Mouse (Mus musculus) thymus, adult 2 months (tissue): ENCODE data around the gene Fgfr2. TPM values are rescaled to one million over a fixed set of nuclear protein-coding genes. Genes with fewer than 3 reads are reported as not detected.

Experiments
- DNase-seq: peaks from one replicate; pipeline ENCODE4 v3.0.0; 2021
- H3K27ac ChIP-seq: fragments of 200-500 bp; 2 replicates; pipeline ENCODE4 v1.5.1; 2012; ENCODE audit warnings: low read length, control low read depth; ENCODE audit not compliant: control insufficient read depth, insufficient read depth
- H3K27me3 ChIP-seq: fragments of 200-500 bp; 2 replicates; pipeline ENCODE4 v1.6.1; 2012; ENCODE audit warnings: mild to moderate bottlenecking, low read length, moderate library complexity, mixed read lengths; ENCODE audit not compliant: control insufficient read depth, insufficient read depth
- H3K36me3 ChIP-seq: fragments of 200-500 bp; 2 replicates; pipeline ENCODE4 v1.6.1; 2012; ENCODE audit warnings: mild to moderate bottlenecking, low read length, moderate library complexity; ENCODE audit not compliant: control insufficient read depth, insufficient read depth
- H3K4me1 ChIP-seq: fragments of 200-500 bp; replicated peaks from 2 replicates; pipeline ENCODE4 v1.6.1; 2012; ENCODE audit warnings: low read length; ENCODE audit not compliant: control insufficient read depth, insufficient read depth
- H3K4me3 ChIP-seq: fragments of 200-500 bp; 2 replicates; pipeline ENCODE4 v1.5.1; 2012; ENCODE audit warnings: mild to moderate bottlenecking, low read length, control low read depth, moderate library complexity; ENCODE audit not compliant: control insufficient read depth, insufficient read depth
- CTCF ChIP-seq: fragments of 200-500 bp; IDR thresholded peaks from 2 replicates; pipeline ENCODE4 v1.5.1; 2012; ENCODE audit warnings: mild to moderate bottlenecking, control low read depth, low read length, moderate library complexity, borderline replicate concordance; ENCODE audit not compliant: control insufficient read depth, poor library complexity, insufficient read depth; ENCODE audit errors: extremely low read depth
- POLR2A ChIP-seq: fragments of 200-500 bp; IDR thresholded peaks from 2 replicates; pipeline ENCODE4 v1.6.1; 2012; ENCODE audit warnings: mild to moderate bottlenecking, low read length, control low read depth, moderate library complexity; ENCODE audit not compliant: control insufficient read depth, poor library complexity, insufficient read depth; ENCODE audit errors: extremely low read depth
- WGBS: fragments of 180-500 bp; shearing (Covaris S2); methylation state at CpG from one replicate; pipeline ENCODE4 v1.1.7; 2018; 5-methylcytosine and 5-hydroxymethylcytosine counted together
- polyA plus RNA-seq: library from polyadenylated mRNA; depleted of rRNA; stranded (reverse); fragments of >200 nt; gene quantifications from 2 replicates; pipeline ENCODE4 v1.2.3, GENCODE M21; 2012

Gene Fgfr2
- polyA plus RNA-seq, 1 experiment, result 12.1 TPM

DNA sequence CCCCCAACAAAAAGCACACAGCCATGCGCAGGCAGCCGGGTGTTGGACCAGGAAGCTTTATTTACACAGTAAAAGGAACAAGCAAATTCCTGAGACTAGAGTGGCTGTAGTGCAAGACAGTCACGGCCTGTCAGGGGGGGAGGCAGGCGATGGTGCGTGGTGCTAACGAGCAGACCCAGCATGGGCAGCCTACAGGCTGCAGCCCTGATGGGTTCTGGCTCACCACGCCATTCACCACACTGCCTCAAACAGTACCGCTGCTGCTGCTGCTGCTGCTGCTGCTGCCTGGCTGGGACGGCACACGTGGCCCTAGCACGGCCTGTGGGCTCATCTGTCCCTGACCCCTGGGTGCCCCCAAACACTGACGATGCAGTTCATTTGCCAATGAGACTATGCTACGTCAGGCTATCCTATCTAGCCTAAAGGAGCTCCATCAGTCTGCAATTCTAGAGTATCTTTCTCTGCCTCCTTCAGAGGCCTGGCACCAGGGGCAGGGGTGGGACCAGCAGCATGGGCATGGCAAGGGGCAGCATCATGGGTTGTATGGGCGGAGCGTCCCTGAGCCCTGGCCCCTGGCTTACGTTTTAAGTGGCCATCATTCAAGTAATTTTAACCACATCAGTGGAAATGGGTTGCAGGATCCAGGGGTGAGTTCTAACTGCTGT is 411.0 kb downstream of the Fgfr2 start:
- DNase-seq, result no peak
- H3K4me3 ChIP-seq, result no peak overlapping the region
- peaks cover 8% of the 10 kb centered on the region; the same call in 1 of the 2 replicates for H3K4me1 ChIP-seq
- H3K27me3 ChIP-seq, result no peaks in the 10 kb centered on the region
- no peak overlapping the region for H3K27ac ChIP-seq
- TF ChIP-seq POLR2A (no peak), CTCF (no peak)
- 84% methylated on average over 16 of the region's 16 CpGs for WGBS
- peaks cover 21% of the 10 kb centered on the region for H3K36me3 ChIP-seq

DNA sequence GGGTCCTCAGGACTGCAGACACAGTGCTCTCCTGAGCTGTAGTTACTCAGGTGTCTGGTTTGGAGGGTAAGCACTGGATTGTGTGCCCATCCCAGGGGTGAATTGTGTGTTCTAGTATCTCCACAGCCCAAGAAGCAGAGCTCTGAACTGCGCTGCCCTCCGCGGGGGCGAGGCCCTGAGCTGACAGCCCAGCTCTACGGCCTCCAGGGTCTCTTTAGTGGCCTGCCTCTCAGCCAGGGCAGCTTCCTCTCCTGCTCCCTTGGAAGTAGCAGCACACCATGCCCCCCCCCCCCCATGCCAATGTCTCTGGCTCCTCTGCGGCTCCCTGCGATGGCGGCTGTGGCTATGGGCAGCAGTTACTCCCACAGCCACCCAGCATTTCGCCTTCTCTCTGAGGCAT is 411.6 kb downstream of the Fgfr2 start:
- Histone ChIP-seq H3K4me1 (peaks cover 8% of the 10 kb centered on the region; the same call in 1 of the 2 replicates), H3K36me3 (peaks cover 21% of the 10 kb centered on the region), H3K4me3 (no peak overlapping the region), H3K27ac (no peak overlapping the region), H3K27me3 (no peaks in the 10 kb centered on the region)
- 97% methylated on average over 9 of the region's 9 CpGs for whole genome bisulfite sequencing
- DNase-seq, result no peak
- TF ChIP-seq CTCF, result no peak
- TF ChIP-seq POLR2A, result no peak

DNA sequence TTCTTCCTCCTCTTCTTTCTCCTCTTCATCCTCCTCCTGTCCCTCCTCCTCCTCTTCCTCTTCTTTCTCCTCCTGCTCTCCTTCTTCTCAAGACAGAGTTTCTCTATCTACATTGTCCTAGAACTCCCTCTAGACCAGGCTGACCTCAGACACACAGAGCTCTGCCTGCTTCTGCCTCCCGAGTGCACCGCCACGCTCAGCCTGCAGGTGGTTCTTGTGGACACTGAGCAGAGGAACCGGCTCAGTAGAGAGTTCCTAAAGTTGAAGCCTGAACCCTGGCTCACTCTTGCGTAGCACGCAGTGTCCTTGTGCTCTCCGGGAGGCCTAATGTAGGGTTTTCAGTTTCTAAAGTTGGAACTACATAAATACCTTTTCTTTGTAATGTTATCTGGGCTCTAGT is 418.0 kb downstream of the Fgfr2 start:
- no peaks in the 10 kb centered on the region for H3K36me3 ChIP-seq
- H3K27me3 ChIP-seq, result no peaks in the 10 kb centered on the region
- WGBS, result 88% methylated on average over 7 of the region's 7 CpGs
- H3K4me1 ChIP-seq, result peaks cover 2% of the 10 kb centered on the region
- no peak overlapping the region for H3K4me3 ChIP-seq
- TF ChIP-seq CTCF (no peak), POLR2A (no peak)
- H3K27ac ChIP-seq, result no peak overlapping the region
- DNase-seq, result peak; percentile 50

DNA sequence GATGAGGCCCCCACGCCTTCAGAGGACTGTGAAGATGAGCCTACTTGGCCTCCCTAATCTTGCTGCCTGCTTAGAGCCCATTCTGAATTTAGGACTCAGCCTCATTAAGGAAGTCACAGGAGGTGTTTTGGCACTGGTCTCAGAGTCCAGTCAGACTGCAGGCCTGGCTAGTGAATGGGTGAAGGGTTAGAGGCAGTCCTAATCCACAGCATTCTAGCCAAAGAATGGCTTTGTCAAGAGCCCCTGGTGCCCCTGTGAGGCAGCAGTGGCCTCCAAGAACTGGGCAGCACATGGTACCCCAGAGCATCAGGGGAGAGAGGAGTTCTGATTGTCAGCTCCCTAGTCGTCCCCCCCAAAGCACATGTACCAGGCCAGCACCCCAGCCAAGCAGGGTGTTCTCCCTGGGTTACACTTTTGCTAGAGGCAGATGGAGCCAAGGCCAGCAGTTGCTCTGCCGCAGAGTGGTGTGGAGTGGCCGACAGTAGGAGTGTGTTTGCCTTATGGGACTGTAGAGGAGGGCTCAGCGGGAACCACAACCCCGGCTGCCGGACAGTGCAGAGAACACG is 418.8 kb downstream of the Fgfr2 start:
- no peak for TF ChIP-seq POLR2A
- TF ChIP-seq CTCF, result no peak
- no peak for DNase-seq
- WGBS, result 96% methylated on average over 8 of the region's 8 CpGs
- Histone ChIP-seq H3K4me3 (no peak overlapping the region), H3K27me3 (no peaks in the 10 kb centered on the region), H3K36me3 (no peaks in the 10 kb centered on the region), H3K27ac (no peak overlapping the region), H3K4me1 (peaks cover 9% of the 10 kb centered on the region)

DNA sequence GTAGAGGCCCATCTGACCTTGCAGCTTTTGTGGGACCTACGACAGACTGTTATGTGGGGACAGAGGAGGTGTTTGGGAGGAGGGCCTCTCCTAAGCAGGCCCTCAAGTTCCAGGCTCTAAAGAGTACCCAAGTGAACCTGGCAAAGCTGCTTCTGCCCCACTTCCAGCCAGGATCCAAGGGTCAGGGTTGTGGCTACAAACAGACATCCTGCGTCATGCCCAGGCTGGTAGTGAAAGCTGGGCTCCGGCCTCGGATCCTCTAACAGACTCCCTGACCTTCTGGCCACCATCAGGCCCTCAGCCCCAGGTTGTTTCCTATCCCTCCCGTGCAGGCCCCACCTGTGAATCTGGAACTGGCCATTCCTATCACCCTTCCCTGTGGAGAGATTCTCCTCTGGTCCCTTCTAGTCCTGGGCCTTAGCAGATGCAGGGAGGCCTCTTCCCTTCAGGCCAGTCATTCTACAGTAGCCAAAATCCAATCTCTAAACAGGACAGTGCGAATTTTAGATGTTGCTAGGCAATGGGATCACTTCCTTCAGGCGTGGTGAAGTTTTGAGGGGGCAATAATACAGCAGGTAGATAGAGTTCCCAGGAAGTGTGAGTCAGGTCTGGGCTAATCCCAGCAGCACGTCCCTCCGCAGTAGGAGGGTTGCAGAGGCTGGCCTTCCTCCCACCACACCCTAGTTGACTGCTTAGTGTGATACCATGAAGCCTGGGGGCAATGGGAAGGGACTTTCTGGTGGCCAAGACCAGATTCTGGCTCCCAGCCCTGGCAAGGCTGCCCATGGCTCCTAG is 419.4 kb downstream of the Fgfr2 start:
- DNase-seq, result no peak
- H3K4me1 ChIP-seq, result peaks cover 16% of the 10 kb centered on the region
- no peak overlapping the region for H3K4me3 ChIP-seq
- 95% methylated on average over 9 of the region's 9 CpGs for WGBS
- TF ChIP-seq POLR2A, result no peak
- TF ChIP-seq CTCF, result no peak
- no peak overlapping the region for H3K27ac ChIP-seq
- no peaks in the 10 kb centered on the region for H3K36me3 ChIP-seq
- H3K27me3 ChIP-seq, result no peaks in the 10 kb centered on the region

DNA sequence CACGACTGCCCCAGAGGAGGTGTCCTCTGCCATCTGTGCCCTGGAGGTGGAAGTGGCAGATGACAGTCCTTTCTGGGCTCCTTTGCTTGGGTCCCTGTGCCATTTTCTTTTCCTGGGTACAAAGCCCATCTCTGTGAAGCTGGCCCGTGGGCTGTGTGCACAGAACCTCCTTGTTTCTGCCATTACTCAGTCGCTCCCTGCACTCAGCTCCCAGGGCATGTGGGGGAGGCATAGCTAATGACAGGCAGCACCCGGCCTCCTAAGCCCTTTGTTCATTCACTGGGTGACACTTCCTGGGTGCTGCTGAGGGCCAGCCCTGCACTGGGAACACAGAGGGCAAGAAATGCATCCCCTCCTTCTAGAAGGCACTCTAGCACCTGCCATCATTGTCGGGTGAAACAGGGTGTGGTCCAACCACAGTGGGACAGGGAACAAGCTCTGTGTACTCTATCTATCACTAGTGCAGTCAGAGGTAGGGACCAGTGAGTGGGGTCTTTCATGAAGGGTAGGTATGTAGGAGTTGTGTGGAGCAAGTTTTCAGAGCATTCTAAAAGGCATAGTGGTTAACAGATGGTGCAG is 420.6 kb downstream of the Fgfr2 start:
- TF ChIP-seq POLR2A (no peak), CTCF (no peak)
- WGBS, result 70% methylated on average over 5 of the region's 5 CpGs
- no peak overlapping the region for H3K4me3 ChIP-seq
- DNase-seq, result no peak
- H3K27me3 ChIP-seq, result no peaks in the 10 kb centered on the region
- H3K36me3 ChIP-seq, result no peaks in the 10 kb centered on the region
- H3K27ac ChIP-seq, result no peak overlapping the region
- H3K4me1 ChIP-seq, result peaks cover 20% of the 10 kb centered on the region
